Mouse (Mus musculus) kidney, adult 2 months (tissue): Measurements from ENCODE around the gene Zxdc.

ENCODE experiments used
- CTCF ChIP-seq: fragments of 200-500 bp; conservative IDR thresholded peaks from 2 replicates; pipeline ENCODE4 v1.5.1; 2011; ENCODE audit warnings: low read depth, mild to moderate bottlenecking, control low read depth, low read length, moderate library complexity, mixed read lengths; ENCODE audit not compliant: insufficient read depth, insufficient read length
- POLR2A ChIP-seq: fragments of 200-500 bp; IDR thresholded peaks from one replicate; pipeline ENCODE4 v1.6.1; 2011; ENCODE audit warnings: low read depth, low read length, control low read depth

DNA sequence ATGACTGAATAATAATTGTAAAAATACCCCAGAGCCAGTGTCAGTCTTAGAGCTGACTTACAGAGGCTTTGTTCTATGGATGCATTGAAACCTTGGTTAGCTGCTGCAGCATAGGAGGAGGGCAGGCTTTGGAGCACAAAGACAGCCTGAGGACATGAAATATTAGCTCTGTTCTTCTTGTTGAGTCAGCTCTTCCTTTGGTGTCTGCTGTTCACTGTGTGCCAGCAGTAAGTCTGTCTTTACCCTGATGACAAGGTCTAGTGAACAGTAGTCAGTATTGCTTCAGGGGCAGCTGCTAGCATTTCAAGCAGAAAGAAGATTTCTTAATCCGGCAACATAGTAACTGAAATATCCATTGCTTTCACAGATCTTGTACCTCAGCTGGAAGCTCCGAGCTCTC, 12.2 kb downstream of the Zxdc start:
- TF ChIP-seq POLR2A (no peak), CTCF (no peak)
